Mouse (Mus musculus): ENCODE measurements around the gene Plcxd2.

DNA sequence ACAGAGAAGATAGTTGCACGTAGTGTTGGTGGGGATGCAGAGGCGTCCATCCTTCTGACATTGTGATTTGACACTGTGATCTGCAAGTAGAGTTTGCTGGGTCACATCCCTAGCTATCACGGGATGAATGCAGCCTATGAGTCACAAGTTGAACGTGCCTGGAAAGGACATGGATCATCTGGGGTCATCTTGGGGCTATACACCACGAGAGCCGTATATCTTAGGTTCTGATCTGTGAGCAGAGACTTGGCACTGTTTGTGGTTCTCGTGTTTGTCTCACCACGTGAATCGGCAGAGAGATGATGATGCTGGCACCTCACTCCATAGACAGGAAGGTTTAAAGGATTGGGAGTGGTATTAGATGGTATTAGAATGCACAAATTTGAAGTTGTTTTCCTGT lies 23.9 kb upstream of the Plcxd2 start:
- TF ChIP-seq CTCF (IDR thresholded peaks at IDR 0.05; ENCODE audit: extremely low read depth, insufficient read depth, low read length): no peak
- TF ChIP-seq POLR2A (IDR thresholded peaks at IDR 0.05; ENCODE audit: extremely low read depth, insufficient read depth, low read length): no peak

All from cortical plate, adult 2 months (tissue).